Mouse (Mus musculus) left cerebral cortex, postnatal 25 days (tissue): ENCODE data around the gene Tmem208. TPM values are rescaled to one million over a fixed set of nuclear protein-coding genes. Genes with fewer than 3 reads are reported as not detected.
"Not testable (repeated sequence)": the region's sequence is repeated elsewhere in the genome, so short reads cannot be mapped to it uniquely, and the experiment has no call there.

Source experiments
- DNase-seq, 2 experiments: peaks; one replicate each; pipeline ENCODE4 v3.0.0; 2022; ENCODE audit warnings: low spot score in 2 of 2, mixed read lengths in 1 of 2
- intact Hi-C: fragments of 180-260 bp; cut with DNase I; formaldehyde crosslinking; loops from one replicate; pipeline ENCODE4 v1.15.1; 2025
- total RNA-seq, 2 experiments: library from RNA; stranded (reverse); gene quantifications; 2 replicates each; pipeline ENCODE4 v1.2.3; 2021

The Tmem208 gene
- total RNA-seq, result 10 to 100 TPM; 39.8 to 41.7 TPM

- DNase-seq, result peak; percentile 97 to 98
- intact Hi-C loops, result loop anchor here (2.0 kb wide), 1 partner anchor 23 kb away; the partner anchor contains the start of gene Slc9a5
Observed at GRCm38 (mm10) chr8:105326141-105326672, at the start of gene Tmem208, which contains the start of gene Lrrc29. TSS of gene Tmem208 (plus strand) at chr8:105326354. TSS of gene Lrrc29 (minus strand) at chr8:105326278.

- DNase-seq, result peak; percentile 84 to 90
- intact Hi-C loops, result no loop called here
Observed at GRCm38 (mm10) chr8:105278911-105279334, 47.2 kb upstream of the Tmem208 start.

GRCm38 (mm10) chr8:105280567-105280966 is 45.6 kb upstream of the Tmem208 start:
- no peak for DNase-seq
- intact Hi-C loops, result no loop called here

- intact Hi-C loops, result no loop called here
- DNase-seq, result no peak
Observed at GRCm38 (mm10) chr8:105281821-105282220, 44.3 kb upstream of the Tmem208 start.

- intact Hi-C loops, result no loop called here
- no peak for DNase-seq
Observed at GRCm38 (mm10) chr8:105282239-105282638, 43.9 kb upstream of the Tmem208 start.

- intact Hi-C loops, result no loop called here
- no peak for DNase-seq
Observed at GRCm38 (mm10) chr8:105283074-105283473, 43.1 kb upstream of the Tmem208 start.

DNA sequence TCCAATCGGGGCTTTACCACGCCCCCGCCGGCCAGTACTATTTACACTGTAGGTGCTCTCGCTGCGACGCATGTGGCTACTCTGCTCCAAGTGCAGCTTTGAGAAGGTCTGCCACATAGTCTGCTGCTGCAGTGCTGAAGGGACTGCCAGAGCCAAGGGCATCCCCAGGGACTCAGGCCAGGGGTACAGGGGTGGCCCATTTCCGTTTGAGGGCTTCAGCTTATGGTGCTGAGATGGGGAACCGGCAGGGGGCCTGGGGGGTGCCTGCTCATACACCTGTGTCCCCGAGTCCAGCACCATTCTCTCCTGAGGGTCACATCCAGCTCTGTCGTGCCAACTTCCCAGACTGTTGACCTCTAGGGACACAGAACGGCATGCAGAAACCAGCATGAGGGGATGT is 40.6 kb upstream of the Tmem208 start:
- no peak for DNase-seq
- intact Hi-C loops, result no loop called here

- intact Hi-C loops, result no loop called here
- no peak for DNase-seq
Observed at GRCm38 (mm10) chr8:105286907-105287306, 39.2 kb upstream of the Tmem208 start.

- intact Hi-C loops, result no loop called here
- no peak for DNase-seq
Observed at GRCm38 (mm10) chr8:105288231-105288630, 37.9 kb upstream of the Tmem208 start.

DNA sequence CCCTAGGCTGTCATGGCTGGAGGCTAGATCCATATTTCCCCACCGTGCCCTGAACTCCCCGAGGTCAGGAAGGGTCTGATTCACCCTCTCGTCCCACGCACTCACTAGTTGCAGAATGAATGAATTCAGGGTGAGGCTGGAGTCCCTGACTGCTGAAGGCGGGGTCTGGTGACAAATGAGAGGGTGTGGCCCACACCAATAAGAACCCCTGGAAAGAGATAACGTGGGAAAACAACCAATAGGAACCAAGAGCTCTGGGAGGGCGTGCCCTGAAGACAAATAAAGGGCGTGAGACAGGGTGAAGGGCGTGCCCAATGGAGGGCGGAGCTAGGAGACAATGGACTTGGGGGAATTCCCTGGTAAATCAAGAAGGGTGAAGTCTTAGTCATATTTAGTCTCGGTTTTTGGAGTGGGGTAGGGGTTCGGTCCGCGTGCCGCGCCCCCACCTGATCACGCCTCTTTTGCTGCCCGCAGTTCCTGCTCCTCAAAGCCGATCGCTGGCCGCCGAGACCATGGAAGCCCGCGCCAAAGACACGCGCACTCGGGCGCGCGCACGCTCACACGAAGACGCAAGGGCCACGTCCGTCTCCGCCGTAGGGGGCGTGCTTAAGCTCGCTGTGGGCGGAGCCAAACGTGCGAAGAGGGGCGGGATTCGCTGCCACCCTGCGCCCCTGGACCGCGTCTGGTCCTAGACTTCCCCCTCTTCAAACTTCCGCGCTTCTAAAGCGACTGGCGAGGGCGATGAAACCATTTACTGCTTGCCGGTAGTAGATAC is 37.0 kb upstream of the Tmem208 start:
- intact Hi-C loops, result loop anchor here (1.0 kb wide), 1 partner anchor 21 kb away; no protein-coding TSS in a partner anchor
- peak; percentile 96 to 97 for DNase-seq

- peak; percentile 38 to 47 for DNase-seq
- intact Hi-C loops, result loop anchor here (1.0 to 2.0 kb wide), 2 partner anchors 22 to 635 kb away; no protein-coding TSS in a partner anchor
Observed at GRCm38 (mm10) chr8:105289805-105290460, 36.2 kb upstream of the Tmem208 start, which contains the start of gene 4931428F04Rik. TSS of gene 4931428F04Rik (minus strand) at chr8:105289864.

- peak; percentile 69 to 77 for DNase-seq
- intact Hi-C loops, result loop anchor here (2.0 kb wide), 1 partner anchor 636 kb away; no protein-coding TSS in a partner anchor
Observed at GRCm38 (mm10) chr8:105290554-105291314, 35.4 kb upstream of the Tmem208 start.

- intact Hi-C loops, result loop anchor here (2.0 kb wide), 1 partner anchor 637 kb away; no protein-coding TSS in a partner anchor
- DNase-seq, result not testable (repeated sequence)
Observed at GRCm38 (mm10) chr8:105291364-105291763, 34.8 kb upstream of the Tmem208 start.

DNA sequence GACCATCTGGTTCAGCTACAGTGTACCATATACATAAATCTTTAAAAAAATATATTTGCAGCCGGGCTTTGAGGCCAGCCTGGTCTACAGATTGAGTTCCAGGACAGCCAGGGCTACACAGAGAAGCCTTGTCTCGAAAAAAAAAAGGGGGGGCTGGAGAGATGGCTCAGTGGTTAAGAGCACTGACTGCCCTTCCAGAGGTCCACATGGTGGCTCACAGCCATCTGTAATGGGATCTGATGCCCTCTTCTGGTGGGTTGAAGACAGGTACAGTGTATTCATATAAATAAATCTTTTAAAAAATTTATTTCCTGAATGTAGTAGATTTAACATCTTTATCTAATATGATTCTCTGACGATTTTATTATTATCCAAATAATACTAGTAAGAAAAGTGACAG is 34.4 kb upstream of the Tmem208 start:
- intact Hi-C loops, result loop anchor here (2.0 kb wide), 1 partner anchor 637 kb away; no protein-coding TSS in a partner anchor
- DNase-seq, result not testable (repeated sequence)

- intact Hi-C loops, result no loop called here
Observed at GRCm38 (mm10) chr8:105292471-105292870, 33.7 kb upstream of the Tmem208 start.

GRCm38 (mm10) chr8:105293405-105293804 is 32.7 kb upstream of the Tmem208 start:
- intact Hi-C loops, result no loop called here
- no peak for DNase-seq

More at GRCm38 (mm10) chr8:105292471-105292870, 33.7 kb upstream of the Tmem208 start:
- no peak for DNase-seq

- intact Hi-C loops, result no loop called here
- no peak for DNase-seq
Observed at GRCm38 (mm10) chr8:105294776-105295175, 31.4 kb upstream of the Tmem208 start.

DNA sequence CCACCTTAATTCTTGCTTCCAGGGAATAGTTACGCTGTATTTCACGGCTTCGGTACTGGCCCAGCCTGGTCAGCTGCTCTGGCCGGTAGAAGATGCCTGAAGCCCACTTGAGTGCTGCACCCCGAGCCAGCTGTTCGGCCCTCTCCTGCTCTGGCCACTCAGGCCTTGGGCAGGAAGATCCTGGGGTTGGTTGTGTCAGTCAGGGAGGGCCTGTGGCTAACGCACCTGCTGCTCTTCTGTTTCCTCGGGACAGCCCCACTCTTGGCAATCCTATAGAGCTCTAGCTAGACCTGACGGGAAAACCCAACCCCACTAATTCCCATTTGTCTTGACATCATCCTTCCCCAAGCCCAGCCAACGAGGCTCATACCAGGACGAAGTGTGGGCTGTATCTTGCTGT is 30.9 kb upstream of the Tmem208 start:
- no peak for DNase-seq
- intact Hi-C loops, result no loop called here

- DNase-seq, result no peak
- intact Hi-C loops, result no loop called here
Observed at GRCm38 (mm10) chr8:105295895-105296573, 30.1 kb upstream of the Tmem208 start, which contains the start of gene Exoc3l. TSS of gene Exoc3l (minus strand) at chr8:105296101.
